Mouse (Mus musculus) erythroid progenitor cell, adult 5-6 weeks (primary cell): ENCODE measurements around the gene Fgf5. TPM values are rescaled to one million over a fixed set of nuclear protein-coding genes. Genes with fewer than 3 reads are reported as not detected.

Source experiments
- ATAC-seq: replicated peaks from 2 replicates; pipeline ENCODE4 v1.8.0; 2016; ENCODE audit warnings: moderate number of reproducible peaks, mild to moderate bottlenecking, moderate TSS enrichment, inconsistent platforms; ENCODE audit not compliant: poor library complexity, low FRiP score, severe bottlenecking
- total RNA-seq, 2 experiments: library from RNA; stranded (forward) in 1 of 2; stranded (reverse) in 1 of 2; fragments of 150-400 nt in 1 of 2; fragments of 186-747, 209-891 nt in 1 of 2; gene quantifications; 2 replicates each; pipeline versions ENCODE4 v1.2.3 to v1.2.4; 2015 to 2017; ENCODE audit warnings: low replicate concordance in 2 of 2

Gene Fgf5
- total RNA-seq, 2 experiments from 2014 or later: not detected

DNA sequence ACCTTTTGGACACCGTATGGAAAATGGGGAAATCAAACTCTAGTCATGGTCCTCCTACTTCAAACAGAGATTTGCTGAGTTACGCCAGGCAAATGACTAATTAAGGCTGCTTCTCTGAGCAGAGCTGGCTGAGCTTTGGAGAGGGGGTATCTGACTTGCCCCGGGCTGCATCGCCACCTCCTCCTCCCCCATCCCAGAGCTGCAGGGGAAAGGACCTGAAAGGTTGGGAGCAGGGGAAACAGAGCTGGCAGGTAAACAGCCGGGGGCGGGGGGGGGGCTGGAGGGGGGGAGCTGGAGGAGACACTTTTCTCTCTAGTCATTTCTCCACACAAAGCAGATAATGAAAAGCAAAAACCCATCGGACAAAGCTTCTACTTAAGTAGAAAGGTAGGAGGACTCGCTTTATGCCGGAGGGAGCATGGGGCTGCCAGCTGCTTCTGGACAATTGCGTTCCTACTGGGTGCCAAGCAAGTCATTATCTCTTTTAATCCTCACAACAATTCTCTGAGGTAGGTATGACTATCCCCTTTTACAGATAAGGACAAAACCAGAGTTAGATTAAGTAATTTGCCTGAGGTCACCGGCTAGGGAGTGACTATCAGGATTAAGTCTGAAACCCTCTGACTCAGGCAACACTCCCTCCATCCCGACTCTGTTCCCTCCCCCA is 39.2 kb downstream of the Fgf5 start:
- ATAC-seq: no peak

DNA sequence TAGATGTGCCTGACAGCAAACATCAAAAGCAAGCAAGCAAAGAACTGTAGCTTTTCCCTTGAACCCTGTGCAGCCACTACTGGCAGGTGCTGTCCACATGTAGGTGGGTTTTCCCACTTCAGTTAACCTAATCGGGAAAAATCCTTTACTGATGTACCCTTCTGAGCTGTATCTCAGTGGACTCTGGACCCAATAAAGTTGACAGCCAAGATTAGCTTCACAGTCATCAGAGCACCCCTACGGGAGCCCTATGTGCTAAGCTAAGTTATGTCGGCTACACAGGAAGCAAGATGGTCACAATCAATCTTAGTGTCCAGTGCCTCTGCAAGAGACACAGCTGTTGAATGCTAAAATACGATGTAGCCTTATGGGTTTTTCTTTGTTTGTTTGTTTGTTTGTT is 46.1 kb downstream of the Fgf5 start:
- ATAC-seq: no peak

DNA sequence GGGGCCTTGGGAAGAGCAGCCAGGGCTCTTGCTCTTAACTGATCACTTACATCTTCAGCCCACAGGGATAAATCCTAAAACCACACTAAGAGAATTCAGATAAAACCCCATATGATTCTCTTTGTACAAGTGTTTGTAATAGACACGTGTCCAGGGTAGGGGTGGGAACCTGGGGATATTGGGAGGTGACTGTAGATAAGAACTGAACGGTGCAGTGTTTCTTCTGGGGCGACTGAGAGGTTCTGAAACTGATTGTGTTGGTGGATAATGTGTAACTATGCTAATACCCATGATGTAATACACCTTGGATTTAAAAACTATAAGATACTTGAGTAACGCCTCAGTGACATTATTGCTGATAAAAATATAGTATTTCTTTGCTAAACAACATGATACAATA is 51.7 kb downstream of the Fgf5 start:
- ATAC-seq: no peak

- no peak for ATAC-seq
Measured at GRCm38 (mm10) chr5:98306528-98306927, 52.5 kb downstream of the Fgf5 start.

DNA sequence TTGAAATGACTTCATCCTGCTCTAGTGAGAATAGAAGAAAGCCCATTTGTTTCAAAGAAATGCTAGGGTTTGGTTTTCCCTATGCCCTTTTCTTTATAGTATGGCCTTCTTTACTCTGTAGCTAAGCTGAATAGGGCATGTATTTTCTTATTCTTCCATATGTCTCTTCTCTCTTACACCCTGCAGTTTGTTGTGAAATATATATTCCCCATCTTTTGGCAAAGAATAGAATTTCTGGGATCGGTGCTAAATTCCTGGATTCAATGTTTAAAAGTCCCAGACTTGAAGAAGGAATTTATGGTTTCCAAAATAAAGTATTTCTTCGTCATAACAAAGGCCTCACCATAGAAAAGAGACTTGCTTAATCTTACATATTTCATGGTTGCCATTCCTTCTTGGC is 72.6 kb downstream of the Fgf5 start:
- ATAC-seq: no peak

Other genes starting within 250 kb of the Fgf5 start
- 1.4 and 2.9 TPM in 2 replicates for gene Antxr2, start 223.1 kb upstream of the Fgf5 start, total RNA-seq (2015; ENCODE audit: low replicate concordance)
- 1.2 and 2.3 TPM in 2 replicates for gene Antxr2, start 223.1 kb upstream of the Fgf5 start, total RNA-seq (2017; ENCODE audit: low replicate concordance)
- not detected in 2 replicates for gene Prdm8, start 87.0 kb upstream of the Fgf5 start, total RNA-seq (2015; ENCODE audit: low replicate concordance)
- gene Prdm8, start 87.0 kb upstream of the Fgf5 start, total RNA-seq (2017; ENCODE audit: low replicate concordance): not detected in 2 replicates
- not detected in 2 replicates for gene Cfap299, start 75.1 kb downstream of the Fgf5 start, total RNA-seq (2015; ENCODE audit: low replicate concordance)
- gene Cfap299, start 75.1 kb downstream of the Fgf5 start, total RNA-seq (2017; ENCODE audit: low replicate concordance): not detected in 2 replicates